Mouse (Mus musculus) liver, embryonic 14.5 days (tissue): ENCODE data around the gene Sys1. TPM values are rescaled to one million over a fixed set of nuclear protein-coding genes. Genes with fewer than 3 reads are reported as not detected.

ENCODE experiments used
- ATAC-seq: fragments of 200-750 bp; cut with Nextera tagmentation; 2 replicates; pipeline ENCODE4 v1.8.0; 2017; ENCODE audit warnings: moderate number of reproducible peaks, mild to moderate bottlenecking, moderate library complexity; ENCODE audit not compliant: insufficient read depth
- DNase-seq, 3 experiments: peaks; one replicate each; pipeline ENCODE4 v3.0.0-alpha.2; 2012 to 2013; ENCODE audit warnings: low read depth in 3 of 3, low spot score in 3 of 3
- H3K27ac ChIP-seq: fragments of 300-500 bp; sonication (generic); 2 replicates; pipeline ENCODE4 v1.5.1; 2014; ENCODE audit warnings: moderate library complexity, mild to moderate bottlenecking, control low read depth, inconsistent platforms
- H3K27me3 ChIP-seq: fragments of 300-500 bp; sonication (generic); 2 replicates; pipeline ENCODE4 v1.6.1; 2014; ENCODE audit warnings: mild to moderate bottlenecking, low read length, moderate library complexity; ENCODE audit not compliant: control insufficient read depth, insufficient read depth
- H3K36me3 ChIP-seq: fragments of 300-500 bp; sonication (generic); replicated peaks from 2 replicates; pipeline ENCODE4 v1.6.1; 2014; ENCODE audit warnings: low read depth; ENCODE audit not compliant: control insufficient read depth, insufficient read depth
- H3K4me1 ChIP-seq, 2 experiments: fragments of 200-500 bp in 1 of 2; fragments of 300-500 bp in 1 of 2; sonication (generic) in 1 of 2; replicated peaks; 2 replicates each; pipeline ENCODE4 v1.6.1; 2012 to 2014; ENCODE audit warnings: antibody characterized with exemption in 1 of 2, inconsistent platforms in 1 of 2, low read length in 1 of 2; ENCODE audit not compliant: control insufficient read depth in 2 of 2, insufficient read depth in 2 of 2
- H3K4me2 ChIP-seq: fragments of 300-500 bp; sonication (generic); 2 replicates; pipeline ENCODE4 v1.6.1; 2014; ENCODE audit warnings: low read depth, mild to moderate bottlenecking, control low read depth, moderate library complexity
- H3K4me3 ChIP-seq, 2 experiments: fragments of 200-500 bp in 1 of 2; fragments of 300-500 bp in 1 of 2; sonication (generic) in 1 of 2; 2 replicates each; pipeline ENCODE4 v1.5.1; 2012 to 2014; ENCODE audit warnings: low read depth in 2 of 2, low read length in 2 of 2, mild to moderate bottlenecking in 2 of 2, control low read depth in 1 of 2, inconsistent platforms in 1 of 2, moderate library complexity in 1 of 2; ENCODE audit not compliant: insufficient read depth in 1 of 2
- H3K9ac ChIP-seq: fragments of 300-500 bp; sonication (generic); replicated peaks from 2 replicates; pipeline ENCODE4 v1.6.1; 2014; ENCODE audit warnings: mild to moderate bottlenecking, control low read depth, moderate library complexity
- H3K9me3 ChIP-seq: fragments of 300-500 bp; sonication (generic); 2 replicates; pipeline ENCODE4 v1.6.1; 2016; ENCODE audit warnings: low read length, mixed read lengths; ENCODE audit not compliant: control insufficient read depth
- CTCF ChIP-seq: IDR thresholded peaks from 2 replicates; pipeline ENCODE4 v1.5.1; 2016; ENCODE audit warnings: antibody characterized with exemption, low read depth, control low read depth
- EP300 ChIP-seq: IDR thresholded peaks from 2 replicates; pipeline ENCODE4 v1.6.1; 2016; ENCODE audit warnings: antibody characterized with exemption, low read depth
- WGBS: fragments of 180-500 bp; shearing (Covaris S2); extraction: QIAGEN DNeasy Blood & Tissue Kit; methylation state at CpG from one replicate; pipeline ENCODE4 v1.1.7; 2014; ENCODE audit not compliant: insufficient replicate concordance; 5-methylcytosine and 5-hydroxymethylcytosine counted together
- polyA plus RNA-seq, 2 experiments: library from polyadenylated mRNA; depleted of rRNA in 1 of 2; stranded (reverse) in 1 of 2; unstranded in 1 of 2; fragments of >200 nt; fragmentation: Nextera tagmentation in 1 of 2; extraction: Ambion mirVana in 1 of 2; gene quantifications; 2 replicates each; pipeline versions ENCODE4 v1.2.1 to v1.2.3; 2012 to 2014

The Sys1 gene
- polyA plus RNA-seq, 2 experiments, result 15.9 to 30.7 TPM

DNA sequence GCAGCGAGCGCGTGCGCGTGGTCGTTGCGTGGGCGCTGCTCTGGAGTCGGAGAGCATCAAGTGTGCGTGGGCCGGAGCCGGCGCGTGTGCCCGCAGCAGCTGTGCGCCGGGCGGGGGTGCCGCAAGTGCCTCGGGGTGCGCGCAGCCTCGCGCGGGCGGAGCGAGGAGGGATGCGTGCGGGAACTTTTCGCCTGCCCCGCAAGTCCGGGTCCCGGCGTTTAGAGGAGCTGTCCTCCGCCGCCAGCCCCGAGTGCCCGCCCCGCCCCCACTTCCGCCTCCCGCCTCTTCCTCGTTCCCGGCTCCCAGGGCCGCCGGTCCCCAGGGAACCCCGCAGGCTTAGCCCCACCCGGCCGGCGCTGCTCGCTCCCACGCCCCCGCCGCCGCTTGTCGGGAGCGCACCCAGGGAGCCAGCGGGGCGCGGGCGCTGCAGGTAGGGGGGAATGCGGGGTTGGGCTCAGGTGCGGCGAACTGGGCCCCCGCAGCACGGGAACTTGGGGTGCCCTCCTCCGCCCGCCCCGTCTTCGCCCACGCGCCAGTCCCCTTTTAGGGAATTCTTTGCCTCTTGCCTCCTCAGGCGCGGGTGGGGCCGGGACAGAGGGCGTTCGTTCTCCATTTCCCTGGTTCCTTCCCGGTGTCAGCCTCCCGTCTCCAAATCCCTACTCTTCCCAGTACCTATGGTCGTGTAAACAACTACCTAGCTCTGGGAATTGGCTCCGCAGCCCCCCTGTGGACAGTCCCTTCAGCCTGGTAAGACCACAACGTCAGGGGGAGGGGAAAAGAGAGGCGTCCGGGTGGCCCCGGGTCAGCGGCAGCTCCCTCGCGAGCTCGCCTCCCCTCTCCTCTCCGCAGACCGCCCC, 29.7 kb downstream of the Sys1 start:
- ATAC-seq, result 0 out of 2 replicates have a peak, but pooled peaks have one; percentile 26
- Histone ChIP-seq H3K9me3 (no peaks in the 10 kb centered on the region), H3K9ac (no peak overlapping the region), H3K27ac (no peak overlapping the region), H3K4me1 (no peaks in the 10 kb centered on the region), H3K36me3 (no peaks in the 10 kb centered on the region), H3K27me3 (peaks cover 28% of the 10 kb centered on the region), H3K4me3 (peak overlapping the region; percentile 36 to 59), H3K4me2 (peak overlapping the region; percentile 66)
- TF ChIP-seq EP300 (no peak), CTCF (no peak)
- WGBS, result 1% methylated on average over 79 of the region's 90 CpGs
- DNase-seq, result no peak

DNA sequence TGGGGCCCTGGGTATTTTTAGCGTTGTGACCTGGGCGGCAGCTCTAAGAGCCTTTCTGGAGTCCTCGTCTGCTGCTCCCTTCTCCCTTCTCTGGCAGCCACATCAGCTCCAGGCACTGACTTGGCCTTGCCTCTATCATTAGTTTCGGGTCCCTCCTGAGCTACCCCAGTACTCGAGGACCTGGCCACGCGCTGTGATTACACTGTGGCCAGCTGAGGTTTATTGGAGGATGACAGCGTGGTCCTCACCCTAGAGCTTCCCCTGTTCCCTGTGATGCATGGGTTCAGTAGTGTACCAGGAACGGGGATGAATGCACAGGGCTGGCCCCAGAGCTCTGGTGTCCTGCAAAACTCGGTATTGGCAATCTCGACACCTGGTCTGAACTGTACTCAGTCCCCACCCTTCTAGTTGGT, 30.4 kb downstream of the Sys1 start:
- Histone ChIP-seq H3K9ac (no peak overlapping the region), H3K4me3 (peak overlapping the region; percentile 36 to 59; a peak in 3 of 4 replicates), H3K9me3 (no peaks in the 10 kb centered on the region), H3K27me3 (peaks cover 28% of the 10 kb centered on the region), H3K27ac (no peak overlapping the region), H3K4me1 (no peaks in the 10 kb centered on the region), H3K36me3 (no peaks in the 10 kb centered on the region), H3K4me2 (peak overlapping the region; percentile 66)
- ATAC-seq, result no peak
- TF ChIP-seq CTCF, result no peak
- no peak for TF ChIP-seq EP300
- no peak for DNase-seq
- 10% methylated on average over 11 of the region's 11 CpGs for WGBS

GRCm38 (mm10) chr2:164487812-164488211, 31.0 kb downstream of the Sys1 start:
- H3K4me3 ChIP-seq, result no peak overlapping the region
- peaks cover 28% of the 10 kb centered on the region for H3K27me3 ChIP-seq
- TF ChIP-seq CTCF (no peak), EP300 (no peak)
- 60% methylated on average over 9 of the region's 9 CpGs for WGBS
- H3K4me1 ChIP-seq, result no peaks in the 10 kb centered on the region
- DNase-seq (no peak), ATAC-seq (no peak)
- H3K9ac ChIP-seq, result no peak overlapping the region
- no peaks in the 10 kb centered on the region for H3K9me3 ChIP-seq
- no peaks in the 10 kb centered on the region for H3K36me3 ChIP-seq
- no peak overlapping the region for H3K4me2 ChIP-seq
- H3K27ac ChIP-seq, result no peak overlapping the region

DNA sequence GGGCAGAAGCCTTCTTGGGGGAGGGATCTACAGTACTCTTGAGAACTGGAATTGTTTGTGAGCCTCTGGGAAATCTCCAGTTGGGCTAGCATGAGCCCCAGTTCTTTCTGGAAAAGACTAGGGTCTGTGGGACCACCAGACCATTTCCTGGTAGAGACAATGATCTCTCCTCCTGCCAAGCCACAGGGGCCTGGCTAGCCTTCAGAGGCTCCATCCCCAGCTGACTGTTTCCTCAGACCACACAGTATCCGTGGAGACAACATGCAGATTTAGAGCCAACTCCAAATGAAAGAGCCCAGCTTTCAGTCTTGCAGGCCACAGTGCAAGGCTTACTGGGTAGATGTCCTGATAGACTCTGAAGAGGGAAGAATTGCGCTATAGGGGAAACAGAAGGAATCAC, 37.4 kb downstream of the Sys1 start:
- peaks cover 7 to 10% of the 10 kb centered on the region in 2 experiments for H3K4me1 ChIP-seq
- no peak overlapping the region for H3K27ac ChIP-seq
- no peaks in the 10 kb centered on the region for H3K36me3 ChIP-seq
- no peak overlapping the region for H3K9ac ChIP-seq
- no peak overlapping the region for H3K4me2 ChIP-seq
- TF ChIP-seq CTCF (no peak), EP300 (no peak)
- 37% methylated on average over 2 of the region's 2 CpGs for WGBS
- H3K9me3 ChIP-seq, result no peaks in the 10 kb centered on the region
- DNase-seq (no peak), ATAC-seq (no peak)
- no peak overlapping the region for H3K4me3 ChIP-seq
- no peaks in the 10 kb centered on the region for H3K27me3 ChIP-seq

GRCm38 (mm10) chr2:164496331-164496730, 39.6 kb downstream of the Sys1 start:
- Histone ChIP-seq H3K9me3 (no peaks in the 10 kb centered on the region), H3K9ac (no peak overlapping the region), H3K4me2 (peak overlapping the region; percentile 98), H3K36me3 (no peaks in the 10 kb centered on the region; the same call in 1 of the 2 replicates), H3K4me1 (peaks cover 7 to 10% of the 10 kb centered on the region in 2 experiments), H3K4me3 (peak overlapping the region in 1 of 2 experiments; percentile 82; a peak in 1 of 4 replicates), H3K27ac (no peak overlapping the region), H3K27me3 (no peaks in the 10 kb centered on the region)
- DNase-seq (no peak), ATAC-seq (no peak)
- 14% methylated on average over 1 of the region's 1 CpGs for WGBS
- TF ChIP-seq EP300 (no peak), CTCF (no peak)
